Mouse (Mus musculus) retina, postnatal 1 day (tissue): Measurements from ENCODE around the gene Nxn.

Source experiments
- DNase-seq: peaks from one replicate; pipeline ENCODE4 v3.0.0-alpha.2; 2012

The Nxn gene

GRCm38 (mm10) chr11:76360255-76360654 is 38.7 kb downstream of the Nxn start:
- peak; percentile 50 for DNase-seq

GRCm38 (mm10) chr11:76358628-76359320 is 40.2 kb downstream of the Nxn start:
- DNase-seq = no peak

- no peak for DNase-seq
Measured at GRCm38 (mm10) chr11:76357464-76357863, 41.5 kb downstream of the Nxn start.

GRCm38 (mm10) chr11:76356091-76356490 is 42.8 kb downstream of the Nxn start:
- DNase-seq = no peak

GRCm38 (mm10) chr11:76355425-76355824 is 43.5 kb downstream of the Nxn start:
- no peak for DNase-seq

- peak; percentile 76 for DNase-seq
Measured at GRCm38 (mm10) chr11:76352861-76353558, 45.9 kb downstream of the Nxn start.

- DNase-seq = no peak
Measured at GRCm38 (mm10) chr11:76351624-76352011, 47.3 kb downstream of the Nxn start.

GRCm38 (mm10) chr11:76350931-76351623 is 47.9 kb downstream of the Nxn start:
- peak; percentile 58 for DNase-seq

- peak; percentile 32 for DNase-seq
Measured at GRCm38 (mm10) chr11:76349833-76350232, 49.1 kb downstream of the Nxn start.

- DNase-seq = peak; percentile 55
Measured at GRCm38 (mm10) chr11:76347589-76347988, 51.4 kb downstream of the Nxn start.

- DNase-seq = no peak
Measured at GRCm38 (mm10) chr11:76343031-76343430, 55.9 kb downstream of the Nxn start.

- DNase-seq = no peak
Measured at GRCm38 (mm10) chr11:76341884-76342645, 56.9 kb downstream of the Nxn start.

- DNase-seq = no peak
Measured at GRCm38 (mm10) chr11:76341163-76341562, 57.8 kb downstream of the Nxn start.

GRCm38 (mm10) chr11:76339830-76340229 is 59.1 kb downstream of the Nxn start:
- no peak for DNase-seq

- DNase-seq = no peak
Measured at GRCm38 (mm10) chr11:76339141-76339540, 59.8 kb downstream of the Nxn start.

GRCm38 (mm10) chr11:76338656-76339055 is 60.3 kb downstream of the Nxn start:
- DNase-seq = no peak

GRCm38 (mm10) chr11:76337764-76338163 is 61.2 kb downstream of the Nxn start:
- no peak for DNase-seq

- no peak for DNase-seq
Measured at GRCm38 (mm10) chr11:76337236-76337635, 61.7 kb downstream of the Nxn start.

- DNase-seq = no peak
Measured at GRCm38 (mm10) chr11:76336224-76336623, 62.7 kb downstream of the Nxn start.

- peak; percentile 75 for DNase-seq
Measured at GRCm38 (mm10) chr11:76334966-76335365, 64.0 kb downstream of the Nxn start.

- no peak for DNase-seq
Measured at GRCm38 (mm10) chr11:76332240-76332639, 66.7 kb downstream of the Nxn start.

GRCm38 (mm10) chr11:76328522-76329290 is 70.2 kb downstream of the Nxn start:
- no peak for DNase-seq
